Mouse (Mus musculus) MEL (cell line): ENCODE measurements around the gene Mrto4.

Experiments
- CTCF ChIP-seq, 3 experiments: IDR thresholded peaks in 2 of 3; conservative IDR thresholded peaks in 1 of 3; 2 replicates each; pipeline ENCODE4 v1.5.1; 2011 to 2012; ENCODE audit warnings: low read length in 3 of 3, low read depth in 2 of 3, mild to moderate bottlenecking in 2 of 3, improper control_type of control experiment in 1 of 3, inconsistent platforms in 1 of 3, mixed read lengths in 1 of 3, moderate library complexity in 1 of 3; ENCODE audit not compliant: control insufficient read depth in 1 of 3, insufficient read depth in 1 of 3, poor library complexity in 1 of 3, severe bottlenecking in 1 of 3
- MAFK ChIP-seq: IDR thresholded peaks from 2 replicates; pipeline ENCODE4 v1.6.1; 2011; ENCODE audit warnings: low read depth, mild to moderate bottlenecking, low read length, improper control_type of control experiment, borderline replicate concordance
- MAZ ChIP-seq: IDR thresholded peaks from 2 replicates; pipeline ENCODE4 v1.6.1; 2012; ENCODE audit warnings: low read depth, mild to moderate bottlenecking, inconsistent platforms, low read length, improper control_type of control experiment
- SIN3A ChIP-seq: IDR thresholded peaks from 2 replicates; pipeline ENCODE4 v1.6.1; 2012; ENCODE audit warnings: low read length, improper control_type of control experiment, inconsistent platforms
- SMC3 ChIP-seq: IDR thresholded peaks from 2 replicates; pipeline ENCODE4 v1.6.1; 2011; ENCODE audit warnings: low read depth, low read length, improper control_type of control experiment
- ZMIZ1 ChIP-seq: IDR thresholded peaks from 2 replicates; pipeline ENCODE4 v1.6.1; 2012; ENCODE audit warnings: low read depth, mild to moderate bottlenecking, inconsistent platforms, low read length, improper control_type of control experiment, moderate library complexity

DNA sequence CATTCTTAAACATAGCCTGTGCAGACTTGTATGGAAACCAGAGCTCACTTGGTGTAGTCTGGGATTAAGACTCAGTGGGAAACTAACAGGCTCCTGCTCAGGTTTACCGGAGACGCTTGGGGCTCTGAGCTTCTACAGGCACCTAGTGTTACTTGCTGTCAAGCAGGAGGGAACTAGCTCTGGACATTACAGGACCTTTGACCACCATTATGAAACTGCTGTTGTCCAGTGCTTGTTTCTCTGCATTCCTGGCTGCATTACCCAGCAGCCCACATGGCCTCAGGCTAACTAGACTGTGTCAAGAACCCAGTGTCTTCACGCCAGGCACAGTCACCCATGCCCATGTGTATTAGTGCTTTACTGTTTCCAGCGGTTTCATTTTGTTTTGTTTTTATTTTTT, 20.8 kb upstream of the Mrto4 start:
- TF ChIP-seq MAFK (no peak), SMC3 (no peak), SIN3A (no peak), CTCF (IDR thresholded peaks at IDR 0.05 in 2 of 3, conservative IDR thresholded peaks at IDR 0.05 in 1 of 3; ENCODE audit: control insufficient read depth in 1 of 3, insufficient read depth in 1 of 3, low read depth in 2 of 3, low read length in 3 of 3, poor library complexity in 1 of 3, severe bottlenecking in 1 of 3) (no peak), MAZ (no peak), ZMIZ1 (no peak)
